Mouse (Mus musculus): ENCODE results near the gene Lmbrd2.

The Lmbrd2 gene

DNA sequence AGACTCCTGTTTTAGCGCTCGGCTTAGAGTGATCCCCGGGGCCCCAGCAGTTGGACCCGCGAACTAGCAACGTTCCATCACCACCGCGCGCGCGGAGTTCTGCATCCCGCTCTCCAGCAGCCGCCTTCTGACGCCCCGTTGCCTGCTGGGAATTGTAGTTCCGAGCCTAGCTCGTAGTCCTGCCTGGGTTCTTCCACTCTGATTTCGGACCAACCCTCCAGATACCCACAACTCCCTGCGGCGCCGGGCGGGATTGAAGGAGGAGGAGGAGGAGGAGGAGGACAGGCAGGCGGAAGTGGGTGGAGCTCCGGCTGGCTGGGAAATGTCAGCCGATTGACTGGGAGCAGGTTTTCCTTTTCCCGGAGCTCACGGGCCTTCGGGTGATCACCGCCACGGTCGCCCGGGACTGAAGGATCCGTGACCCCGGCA, at the start of gene Lmbrd2:
Gene Lmbrd2, plus strand, starts transcription at position 299 of the 429 bp plus-strand sequence.
- peak; percentile 97 for DNase-seq (ENCODE audit: low spot score)

DNA sequence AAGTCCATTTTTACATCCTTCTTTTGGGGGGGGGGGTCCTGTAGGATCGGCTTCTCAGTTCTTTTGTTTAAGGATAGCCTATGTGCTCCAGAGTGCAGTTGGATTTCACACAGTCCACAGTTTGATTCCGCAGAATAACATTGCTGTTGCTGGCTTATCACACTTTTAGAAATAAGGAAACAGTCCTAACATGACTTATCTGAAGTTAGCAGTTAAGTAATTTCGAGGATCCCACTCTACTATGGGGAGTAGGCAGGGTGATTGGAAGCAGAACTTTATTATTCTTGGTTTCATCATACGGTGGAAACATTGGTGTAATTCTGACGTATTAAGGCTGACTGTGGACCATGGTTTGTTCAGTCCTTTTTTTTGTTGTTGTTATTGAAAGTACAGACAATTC, 49.7 kb upstream of the Lmbrd2 start:
- no peak for DNase-seq (ENCODE audit: low spot score)

DNA sequence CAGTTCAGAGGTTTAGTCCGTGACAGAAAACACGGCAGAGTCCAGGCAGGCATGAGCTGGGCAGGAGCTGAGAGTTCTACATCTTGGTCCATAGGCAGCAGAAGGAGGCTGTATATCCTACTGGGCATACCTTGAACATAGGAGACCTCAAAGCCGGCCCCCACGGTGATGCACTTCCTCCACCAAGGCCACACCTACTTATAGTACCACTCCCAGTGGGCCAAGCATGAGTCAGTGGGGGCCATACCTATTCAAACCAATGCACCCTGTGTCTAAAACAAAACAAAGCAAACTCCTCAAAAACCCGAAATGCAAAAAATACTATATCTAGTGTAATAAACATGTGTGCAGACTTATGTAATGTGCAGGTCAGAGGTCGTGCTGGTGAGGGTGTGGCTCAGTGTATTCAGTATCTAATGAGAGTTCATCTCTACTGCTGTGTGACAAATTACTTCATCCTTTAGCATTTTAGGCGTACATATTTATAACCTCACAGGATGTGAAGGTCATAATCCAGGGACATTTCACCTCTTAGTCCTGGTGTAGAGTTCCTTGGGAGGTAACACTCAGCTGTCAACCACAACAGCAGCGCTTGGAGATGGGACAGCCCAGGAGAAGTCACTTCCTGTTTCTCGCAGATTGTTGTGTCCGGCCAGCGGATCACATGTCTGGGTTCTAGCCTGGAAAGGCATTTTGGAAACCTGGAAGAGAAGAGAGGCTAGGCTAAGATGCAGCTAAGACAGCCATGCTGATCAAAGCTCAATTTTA, 46.6 kb upstream of the Lmbrd2 start:
- no peak for DNase-seq (ENCODE audit: low spot score)

DNA sequence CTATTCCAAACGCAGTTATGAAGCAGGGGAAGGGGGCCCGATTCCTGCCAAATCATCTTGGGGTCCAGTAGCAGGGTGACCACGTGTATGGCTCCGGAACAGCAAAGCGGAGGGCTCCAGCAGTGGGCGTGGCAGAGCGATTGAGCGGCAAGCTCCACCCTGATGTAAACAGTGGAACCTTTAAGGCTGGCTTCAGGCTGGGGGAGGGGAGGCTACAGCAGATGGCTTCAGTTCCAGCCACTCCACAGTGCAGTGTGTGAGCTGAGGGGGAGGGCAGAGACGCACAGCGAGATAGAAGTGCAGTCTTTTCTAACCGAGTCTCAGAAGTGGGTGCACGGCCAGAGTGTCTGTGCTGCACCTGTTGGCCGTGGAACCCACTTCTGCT, 46.0 kb upstream of the Lmbrd2 start:
- DNase-seq (ENCODE audit: low spot score) = peak; percentile 28

DNA sequence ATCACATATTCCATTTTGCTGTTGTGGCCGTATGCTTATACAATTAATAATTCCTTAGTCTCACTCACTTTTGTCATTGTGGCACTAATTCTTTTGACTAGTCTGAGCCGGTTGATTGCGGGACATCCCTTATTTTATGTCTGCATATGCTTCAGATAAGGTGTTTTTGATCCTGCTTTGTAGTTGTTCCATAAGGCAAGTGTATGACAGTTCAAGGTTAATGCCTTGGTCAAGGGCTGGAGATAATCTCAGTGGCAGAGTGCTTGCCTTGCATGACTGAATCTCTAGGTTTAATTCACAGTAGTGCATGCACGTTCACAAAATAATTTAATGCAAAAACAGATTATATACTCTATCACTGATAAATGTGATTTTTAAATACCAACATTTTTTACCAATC, 43.5 kb upstream of the Lmbrd2 start:
- no peak for DNase-seq (ENCODE audit: low spot score)

DNA sequence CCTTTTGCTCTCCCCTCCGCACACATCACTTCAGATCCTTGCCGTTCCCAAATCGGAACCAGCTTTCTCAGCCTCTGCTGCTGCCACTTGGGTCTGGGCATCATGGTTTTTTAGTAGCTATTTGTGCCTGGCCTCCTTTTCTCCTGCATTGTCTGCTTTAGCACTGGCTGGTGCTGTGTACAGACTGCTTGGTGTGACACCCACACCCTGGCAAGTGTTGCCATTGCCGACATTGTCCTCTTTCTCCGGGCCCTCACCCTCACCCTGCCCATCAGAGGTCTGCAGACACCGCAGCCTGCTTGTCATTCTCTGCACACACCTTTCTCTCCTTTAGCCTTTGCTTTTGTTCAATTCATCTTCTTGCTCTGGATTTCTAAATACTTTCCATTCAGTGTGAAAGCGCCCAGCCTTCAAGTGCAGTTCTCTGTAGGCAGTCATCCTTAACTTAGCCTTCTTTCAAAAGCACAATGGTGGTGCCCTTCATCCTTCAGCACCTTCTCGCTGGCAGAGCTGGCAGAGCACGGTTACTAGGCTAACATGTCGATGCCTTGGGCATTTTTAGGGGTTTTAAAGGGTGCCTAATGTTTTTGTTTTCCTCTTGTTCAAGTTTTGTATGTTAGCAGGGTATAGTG, 39.8 kb upstream of the Lmbrd2 start:
- no peak for DNase-seq (ENCODE audit: low spot score)

DNA sequence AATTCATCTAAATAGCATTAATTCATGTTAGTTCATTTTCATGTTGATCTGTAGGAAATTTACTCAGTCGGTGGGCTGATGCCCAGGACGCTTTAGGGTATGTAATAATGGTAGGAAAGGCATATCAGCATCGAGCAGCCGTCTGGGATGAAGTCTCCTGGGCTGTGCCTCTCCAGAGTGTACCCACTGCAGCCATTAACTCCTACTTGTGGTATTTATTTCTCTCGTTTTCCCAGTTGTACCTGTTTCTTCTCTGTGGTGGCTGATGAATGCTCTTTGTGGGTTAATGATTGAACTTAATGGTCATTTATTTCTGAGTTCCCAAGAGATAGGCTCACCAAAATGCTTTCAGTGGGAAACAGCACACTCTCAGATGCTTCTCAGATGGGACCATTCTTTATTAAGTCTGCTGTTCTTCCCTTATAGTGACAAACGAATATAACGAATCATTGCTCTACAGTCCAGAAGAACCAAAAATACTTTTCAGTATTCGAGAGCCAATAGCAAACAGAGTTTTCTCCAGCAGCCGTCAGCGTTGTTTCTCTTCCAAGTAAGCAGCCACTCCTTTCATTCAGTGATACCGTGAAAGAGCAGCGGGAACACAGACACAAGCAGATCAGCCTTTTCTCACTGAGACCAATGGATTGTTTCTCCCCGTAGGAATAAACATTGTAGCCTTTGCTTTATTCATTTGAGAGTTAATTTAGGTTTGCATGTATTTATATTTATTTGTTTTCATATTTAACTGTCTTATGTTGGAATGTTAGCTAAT, 33.9 kb upstream of the Lmbrd2 start:
- DNase-seq (ENCODE audit: low spot score) = no peak

DNA sequence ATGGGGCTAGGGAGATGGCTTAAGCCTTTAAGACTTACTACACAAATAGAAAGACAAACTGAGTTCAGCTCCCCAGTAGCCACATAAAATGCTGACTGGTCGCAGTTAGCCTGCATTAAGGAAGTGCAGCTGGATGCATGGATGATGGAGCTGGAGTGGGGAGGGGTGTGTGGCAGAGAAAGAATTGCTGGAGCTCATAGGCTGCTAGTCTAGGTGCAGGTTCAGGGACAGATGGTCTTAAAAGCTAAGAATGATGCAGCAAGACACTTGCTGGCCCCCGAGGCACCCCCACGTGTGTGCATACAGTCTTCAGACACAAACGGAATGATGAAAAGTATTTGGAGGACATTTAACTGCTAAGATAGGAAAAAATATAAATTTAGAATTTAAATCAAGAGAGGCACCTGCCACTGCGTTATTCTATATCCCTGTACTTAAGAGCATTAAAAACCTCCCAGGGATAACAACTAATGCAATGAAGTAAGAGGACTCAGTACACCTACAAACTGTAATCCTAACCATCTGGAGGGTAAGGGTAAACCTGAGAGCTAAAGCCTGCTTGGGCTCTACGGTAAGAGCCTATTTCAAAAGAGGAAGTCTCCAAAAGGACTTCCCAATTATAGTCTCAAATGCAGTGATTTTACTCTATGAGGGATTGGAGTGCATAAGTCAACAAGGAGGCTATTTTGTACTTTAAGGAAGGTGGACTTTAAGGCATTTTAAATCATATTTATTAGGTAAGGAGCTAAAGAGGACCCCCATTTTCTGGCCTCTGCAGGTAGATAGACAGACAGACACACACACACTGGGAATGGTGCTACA, 29.6 kb upstream of the Lmbrd2 start:
- DNase-seq (ENCODE audit: low spot score) = no peak

DNA sequence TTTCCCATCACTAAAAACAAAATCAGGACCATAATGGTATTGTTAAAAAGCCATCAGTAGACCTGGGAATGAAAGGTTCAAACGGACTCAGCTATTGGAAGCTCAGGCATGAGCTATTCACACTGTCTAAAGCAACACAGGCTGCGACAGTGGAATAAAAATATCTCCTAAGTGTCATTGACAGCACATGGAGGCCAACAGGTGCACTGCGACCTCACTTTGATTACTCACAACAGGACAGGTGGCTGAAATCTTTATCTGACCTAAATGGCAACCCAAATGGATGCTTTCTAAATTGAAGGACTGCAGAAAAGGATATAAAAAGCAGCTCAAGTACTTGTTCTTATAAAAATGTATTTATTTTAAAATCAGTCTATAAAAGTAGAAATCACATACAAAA, 28.7 kb upstream of the Lmbrd2 start:
- DNase-seq (ENCODE audit: low spot score) = no peak

DNA sequence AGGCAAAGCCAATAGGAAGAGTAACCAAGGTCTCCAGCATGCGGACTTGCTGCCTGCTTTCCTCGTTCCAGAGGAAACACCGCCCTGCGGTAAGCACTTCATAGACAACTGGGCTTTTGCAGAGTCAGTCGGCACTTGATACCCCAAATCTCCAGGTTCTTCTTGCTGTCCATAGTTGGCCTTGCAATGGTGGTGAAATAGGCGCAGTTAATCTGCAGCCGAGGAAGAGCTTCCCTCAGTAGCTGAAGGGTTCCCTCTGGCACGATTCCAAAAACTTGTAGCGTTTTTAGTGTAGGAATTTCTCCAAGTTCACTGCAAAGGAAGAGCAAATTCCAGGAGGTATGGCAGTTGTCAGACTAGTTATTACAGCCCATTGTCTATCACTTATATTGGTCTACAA, 26.8 kb upstream of the Lmbrd2 start:
- DNase-seq (ENCODE audit: low spot score) = no peak

DNA sequence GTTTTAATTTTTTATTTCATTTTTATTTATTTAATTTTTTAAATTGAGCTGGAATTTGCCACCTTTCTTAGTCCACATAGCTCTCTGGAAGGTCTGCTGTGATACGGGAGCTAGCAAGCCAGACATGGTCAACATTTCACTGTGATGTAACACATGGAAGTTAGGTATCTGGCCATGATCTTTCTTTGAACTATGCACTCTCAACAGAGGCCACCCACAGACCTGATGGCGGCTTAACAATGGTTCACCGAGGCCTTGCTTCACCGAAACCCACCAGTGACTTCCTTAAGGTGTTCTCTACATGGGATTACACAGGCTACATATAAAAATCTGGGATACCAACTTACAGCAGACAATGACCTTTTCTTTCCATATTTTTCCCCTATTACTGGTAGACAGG, 26.2 kb upstream of the Lmbrd2 start:
- DNase-seq (ENCODE audit: low spot score) = no peak

DNA sequence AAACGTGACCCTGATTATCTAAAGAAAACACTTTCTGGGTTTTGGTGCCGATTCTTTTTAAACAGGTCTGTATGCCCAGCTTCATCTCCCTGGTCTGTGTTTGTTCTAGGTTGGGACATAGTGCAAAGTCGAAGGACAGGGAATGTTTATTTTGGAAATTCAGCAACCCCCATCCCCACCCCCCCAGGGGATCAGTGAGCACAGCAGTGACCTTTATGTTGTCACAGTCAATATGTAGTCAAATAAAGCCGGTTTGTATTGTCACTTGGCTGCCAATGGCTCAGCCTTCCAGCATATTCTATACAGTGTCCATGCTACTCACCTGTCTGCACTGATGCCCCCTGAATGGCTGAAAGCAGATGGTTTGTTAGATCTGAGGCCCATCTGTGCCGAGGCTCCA, 25.8 kb upstream of the Lmbrd2 start:
- no peak for DNase-seq (ENCODE audit: low spot score)

DNA sequence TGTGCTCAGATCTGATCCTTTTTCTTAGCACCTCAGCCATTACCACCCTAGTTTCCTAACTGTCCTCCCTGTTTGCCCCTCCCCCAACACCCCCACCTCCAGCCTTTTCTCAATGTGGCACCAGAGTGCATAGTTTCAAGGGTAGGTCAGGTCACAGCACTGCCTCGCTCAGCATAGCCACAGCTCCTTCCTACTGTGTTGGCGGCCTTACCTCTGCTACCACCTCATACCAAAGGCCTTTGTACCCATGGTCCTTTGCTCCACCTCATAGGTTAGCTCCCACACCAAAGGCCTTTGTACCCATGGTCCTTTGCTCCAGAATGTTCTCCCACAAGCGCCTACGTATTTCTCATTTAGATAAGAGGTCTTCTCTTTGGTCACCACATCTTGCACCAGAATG, 21.5 kb upstream of the Lmbrd2 start:
- no peak for DNase-seq (ENCODE audit: low spot score)

DNA sequence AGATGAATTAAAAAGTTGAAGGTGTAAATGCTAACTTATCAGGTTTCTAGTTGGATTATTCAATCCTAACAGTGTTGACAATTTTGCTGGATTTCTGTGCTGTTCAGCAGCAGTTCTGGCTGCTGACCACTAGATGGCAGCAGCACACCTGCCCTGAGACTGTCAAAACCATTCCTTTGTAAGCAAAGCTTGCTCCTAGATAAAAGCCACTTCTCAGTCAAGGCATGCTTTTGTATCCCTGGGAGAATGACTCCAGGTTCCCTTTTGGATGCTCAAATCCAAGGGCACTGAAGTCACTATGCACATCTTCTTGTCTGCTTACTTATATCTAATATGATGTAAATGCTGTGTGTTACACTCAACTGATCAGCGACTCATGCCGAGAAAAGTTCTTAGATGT, 20.3 kb upstream of the Lmbrd2 start:
- DNase-seq (ENCODE audit: low spot score) = peak; percentile 31

DNA sequence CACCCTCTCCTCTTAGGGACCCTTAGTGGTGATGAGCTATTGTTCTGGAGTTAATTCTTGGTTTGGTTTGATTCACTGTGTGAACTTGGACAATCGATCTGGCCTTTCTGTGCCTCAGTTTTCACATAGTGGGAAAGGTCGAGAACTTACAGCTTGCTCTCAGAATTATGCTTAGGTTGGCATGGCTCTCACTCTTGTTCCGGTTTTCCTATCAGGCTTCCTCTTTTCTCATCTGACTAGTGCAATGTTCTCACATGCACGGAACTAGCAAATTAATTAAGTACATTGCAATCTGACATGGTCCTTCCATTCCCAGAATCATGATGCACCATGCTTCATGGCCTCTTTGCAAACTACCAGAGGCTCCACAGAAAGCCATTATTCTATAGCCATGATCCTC, 17.4 kb upstream of the Lmbrd2 start:
- DNase-seq (ENCODE audit: low spot score) = no peak

DNA sequence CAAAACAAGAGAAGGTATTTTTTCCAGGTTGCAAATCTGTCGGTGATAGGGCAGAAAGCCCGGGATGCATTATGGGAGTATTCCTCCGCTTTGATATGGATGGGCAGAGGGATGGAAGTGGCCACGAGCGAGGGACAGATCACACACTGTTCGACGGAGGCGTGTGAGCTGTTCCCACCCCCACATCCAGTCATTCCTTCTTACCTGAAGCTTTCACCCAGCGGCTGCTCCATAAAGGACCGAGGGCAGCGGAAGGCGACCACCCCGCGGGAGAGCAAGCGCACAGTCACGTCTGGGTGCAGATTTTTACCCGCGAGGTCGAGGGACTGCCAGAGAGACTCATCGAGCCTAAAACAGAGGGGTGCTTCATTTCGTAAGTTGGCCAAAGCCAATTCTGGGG, 15.5 kb upstream of the Lmbrd2 start:
- DNase-seq (ENCODE audit: low spot score) = no peak

DNA sequence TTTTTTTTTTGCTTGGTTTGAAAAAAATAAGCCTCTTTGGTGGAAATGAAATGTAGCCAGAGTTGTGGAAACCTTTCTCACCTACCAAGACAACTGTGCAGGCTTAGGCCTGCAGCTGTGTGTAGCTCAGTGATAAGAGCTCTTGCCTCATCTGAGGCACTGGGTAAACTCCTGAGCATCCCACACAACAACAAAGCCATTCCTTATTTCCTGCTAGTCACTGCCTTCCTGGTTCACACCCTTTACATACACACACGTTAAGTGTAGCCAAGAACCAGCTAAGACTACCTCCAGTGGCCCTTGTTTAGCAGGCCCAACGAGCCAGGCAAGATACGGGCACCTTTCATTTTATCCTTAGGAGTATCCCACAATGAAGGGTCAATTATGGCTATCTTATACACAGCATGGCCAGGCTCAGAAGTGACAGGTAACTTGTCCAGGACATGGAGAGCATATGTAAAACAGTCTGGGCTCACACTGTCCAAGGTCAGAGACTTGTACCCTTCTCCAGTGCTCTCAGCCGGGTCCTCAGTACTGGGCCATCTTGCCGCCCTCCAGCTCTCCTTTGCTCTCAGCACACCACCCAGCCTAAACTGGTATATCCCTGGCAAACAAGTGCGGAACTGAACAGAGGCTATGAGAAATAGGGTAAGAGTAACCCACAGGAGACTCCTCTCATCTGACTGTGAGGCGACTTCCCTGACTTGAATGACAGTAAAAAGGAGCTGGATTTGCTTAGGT, 13.1 kb upstream of the Lmbrd2 start:
- DNase-seq (ENCODE audit: low spot score) = no peak

DNA sequence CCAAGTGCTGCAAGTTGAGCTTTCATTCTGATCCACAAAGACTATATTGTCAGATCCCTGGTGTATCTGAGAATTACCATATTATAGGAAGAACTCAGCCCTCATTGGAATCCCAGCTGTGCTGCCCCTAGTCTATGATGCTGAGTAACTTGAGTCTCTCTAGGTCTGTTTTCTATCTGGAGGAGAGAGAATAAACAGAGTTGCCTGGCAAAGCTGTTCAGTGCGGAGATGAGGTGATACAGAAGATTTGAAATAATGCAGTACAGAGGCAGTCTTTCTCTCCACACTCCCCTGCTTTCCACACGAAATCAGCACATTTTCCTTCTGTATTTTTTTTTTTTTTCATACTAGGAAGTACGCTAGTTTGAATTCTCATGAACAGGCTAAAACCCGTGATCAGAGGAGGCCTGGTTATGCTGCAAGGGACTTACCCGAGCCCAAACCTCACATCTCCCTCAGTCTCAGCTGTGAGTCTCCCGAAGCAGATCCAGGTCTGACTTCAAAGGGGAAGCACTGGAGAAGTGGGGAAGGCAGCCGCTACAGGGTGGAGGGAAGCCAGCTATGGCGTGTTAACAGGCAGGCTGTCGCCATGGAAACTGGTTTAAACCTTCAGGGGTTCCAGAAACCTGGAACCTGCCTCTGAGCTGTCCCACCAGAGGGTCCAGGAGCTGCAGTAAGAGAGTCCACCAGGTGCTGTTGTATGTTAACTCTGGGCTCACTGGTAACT, 9.4 kb upstream of the Lmbrd2 start:
- DNase-seq (ENCODE audit: low spot score) = no peak

DNA sequence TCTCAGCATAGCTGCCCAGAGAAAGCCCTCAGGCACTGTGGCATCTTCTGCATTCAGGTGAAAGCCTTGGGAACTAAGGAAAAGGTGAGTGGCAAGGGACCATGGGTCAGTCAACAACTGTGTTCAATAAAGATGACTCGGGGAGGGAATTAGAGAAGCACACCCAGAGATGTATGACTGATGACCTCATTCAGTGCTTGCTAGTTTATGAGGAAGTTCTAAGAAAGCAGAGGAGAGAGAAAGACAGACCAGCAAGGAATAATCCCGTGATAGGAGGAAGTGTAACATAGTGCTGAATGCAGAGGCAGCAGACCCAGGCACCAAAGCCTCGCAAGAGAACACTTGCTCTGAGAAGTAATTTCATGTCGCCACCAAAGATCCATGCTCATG, 8.9 kb upstream of the Lmbrd2 start:
- DNase-seq (ENCODE audit: low spot score) = no peak

DNA sequence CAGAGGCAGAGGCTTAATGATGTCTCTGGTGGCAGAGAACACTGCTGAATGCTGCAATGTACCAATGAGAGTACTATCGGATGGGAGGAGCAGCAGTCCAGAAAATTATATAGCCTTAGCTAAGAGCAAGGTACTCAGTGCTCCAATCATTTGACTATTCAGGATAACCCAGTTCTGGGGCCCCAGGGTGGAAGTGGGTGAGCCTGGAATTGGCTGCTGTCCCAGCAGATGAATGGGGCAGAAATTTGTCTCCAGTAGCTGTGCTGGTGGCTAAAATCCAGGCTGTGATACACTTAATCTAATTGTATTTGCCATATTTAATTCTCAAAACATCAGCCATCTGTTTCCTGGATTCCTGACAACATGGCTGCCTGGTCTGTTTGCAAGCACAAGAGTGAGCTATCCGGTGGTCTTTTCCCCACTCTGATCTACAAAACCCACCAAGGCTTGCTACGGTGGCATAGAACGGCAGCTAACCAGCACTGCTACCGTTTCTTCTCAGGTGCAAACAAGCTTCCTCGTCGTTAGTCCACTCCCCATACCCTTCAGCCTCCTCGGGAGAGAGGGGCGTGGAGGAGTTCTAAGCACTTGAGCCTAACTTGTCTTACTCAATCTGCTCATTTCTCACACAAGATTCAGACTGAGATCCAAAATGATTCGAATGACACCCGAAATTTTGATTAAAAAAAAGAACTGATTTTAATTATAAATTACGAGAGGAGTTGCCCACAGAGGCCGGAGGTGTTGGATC, 7.5 kb upstream of the Lmbrd2 start:
- DNase-seq (ENCODE audit: low spot score) = no peak
